Mouse (Mus musculus): ENCODE measurements around the gene Ass1. TPM values are rescaled to one million over a fixed set of nuclear protein-coding genes. Genes with fewer than 3 reads are reported as not detected.

Gene Ass1
- polyA plus RNA-seq, 1 experiment from 2014 or later = 7.3 TPM

GRCm38 (mm10) chr2:31490556-31490955 lies 20.5 kb downstream of the Ass1 start:
- Histone ChIP-seq H3K9me3 (ENCODE audit: control insufficient read depth, low read length) (no peaks in the 10 kb centered on the region), H3K4me1 (ENCODE audit: control insufficient read depth, insufficient read depth, low read length) (peaks cover 15% of the 10 kb centered on the region; the same call in 1 of the 2 replicates), H3K4me2 (ENCODE audit: low read depth, low read length) (no peak overlapping the region), H3K27ac (ENCODE audit: low read depth, low read length) (no peak overlapping the region), H3K36me3 (ENCODE audit: control insufficient read depth, insufficient read depth, low read length) (no peaks in the 10 kb centered on the region), H3K4me3 (ENCODE audit: low read depth, low read length) (no peak overlapping the region), H3K9ac (replicated peaks; ENCODE audit: low read depth, low read length) (no peak overlapping the region), H3K27me3 (ENCODE audit: control insufficient read depth, insufficient read depth, low read length) (peaks cover 43% of the 10 kb centered on the region)
- no peak for ATAC-seq (ENCODE audit: low read depth)
- WGBS = 91% methylated on average over 2 of the region's 2 CpGs

GRCm38 (mm10) chr2:31492308-31492707 lies 22.3 kb downstream of the Ass1 start:
- peaks cover 33% of the 10 kb centered on the region for H3K27me3 ChIP-seq (ENCODE audit: control insufficient read depth, insufficient read depth, low read length)
- 95% methylated on average over 8 of the region's 8 CpGs for WGBS
- H3K27ac ChIP-seq (ENCODE audit: low read depth, low read length) = no peak overlapping the region
- no peaks in the 10 kb centered on the region for H3K36me3 ChIP-seq (ENCODE audit: control insufficient read depth, insufficient read depth, low read length)
- no peak for ATAC-seq (ENCODE audit: low read depth)
- H3K9me3 ChIP-seq (ENCODE audit: control insufficient read depth, low read length) = no peaks in the 10 kb centered on the region
- H3K4me3 ChIP-seq (ENCODE audit: low read depth, low read length) = no peak overlapping the region
- no peak overlapping the region for H3K4me2 ChIP-seq (ENCODE audit: low read depth, low read length)
- H3K4me1 ChIP-seq (ENCODE audit: control insufficient read depth, insufficient read depth, low read length) = peaks cover 27% of the 10 kb centered on the region
- no peak overlapping the region for H3K9ac ChIP-seq (replicated peaks; ENCODE audit: low read depth, low read length)

GRCm38 (mm10) chr2:31493243-31493642 lies 23.2 kb downstream of the Ass1 start:
- H3K27ac ChIP-seq (ENCODE audit: low read depth, low read length) = no peak overlapping the region
- H3K36me3 ChIP-seq (ENCODE audit: control insufficient read depth, insufficient read depth, low read length) = no peaks in the 10 kb centered on the region
- peaks cover 24% of the 10 kb centered on the region for H3K27me3 ChIP-seq (ENCODE audit: control insufficient read depth, insufficient read depth, low read length)
- no peak overlapping the region for H3K4me2 ChIP-seq (ENCODE audit: low read depth, low read length)
- no peak overlapping the region for H3K9ac ChIP-seq (replicated peaks; ENCODE audit: low read depth, low read length)
- no peaks in the 10 kb centered on the region for H3K9me3 ChIP-seq (ENCODE audit: control insufficient read depth, low read length)
- 20% methylated on average over 11 of the region's 11 CpGs for WGBS
- peaks cover 31% of the 10 kb centered on the region for H3K4me1 ChIP-seq (ENCODE audit: control insufficient read depth, insufficient read depth, low read length)
- no peak overlapping the region for H3K4me3 ChIP-seq (ENCODE audit: low read depth, low read length)
- no peak for ATAC-seq (ENCODE audit: low read depth)

- Histone ChIP-seq H3K4me1 (ENCODE audit: control insufficient read depth, insufficient read depth, low read length) (peaks cover 33% of the 10 kb centered on the region), H3K4me2 (ENCODE audit: low read depth, low read length) (no peak overlapping the region), H3K36me3 (ENCODE audit: control insufficient read depth, insufficient read depth, low read length) (no peaks in the 10 kb centered on the region), H3K27ac (ENCODE audit: low read depth, low read length) (no peak overlapping the region), H3K9me3 (ENCODE audit: control insufficient read depth, low read length) (no peaks in the 10 kb centered on the region), H3K4me3 (ENCODE audit: low read depth, low read length) (no peak overlapping the region), H3K9ac (replicated peaks; ENCODE audit: low read depth, low read length) (no peak overlapping the region), H3K27me3 (ENCODE audit: control insufficient read depth, insufficient read depth, low read length) (peaks cover 27% of the 10 kb centered on the region)
- WGBS = 37% methylated on average over 5 of the region's 5 CpGs
- no peak for ATAC-seq (ENCODE audit: low read depth)
These were observed 24.3 kb downstream of the Ass1 start for GRCm38 (mm10) chr2:31494315-31494714.

- WGBS = 11% methylated on average over 13 of the region's 13 CpGs
- Histone ChIP-seq H3K9ac (replicated peaks; ENCODE audit: low read depth, low read length) (no peak overlapping the region), H3K4me2 (ENCODE audit: low read depth, low read length) (0 out of 2 replicates have a peak overlapping the region, but pooled peaks have one; percentile 3), H3K27me3 (ENCODE audit: control insufficient read depth, insufficient read depth, low read length) (peaks cover 27% of the 10 kb centered on the region), H3K9me3 (ENCODE audit: control insufficient read depth, low read length) (no peaks in the 10 kb centered on the region), H3K27ac (ENCODE audit: low read depth, low read length) (no peak overlapping the region), H3K4me3 (ENCODE audit: low read depth, low read length) (no peak overlapping the region), H3K36me3 (ENCODE audit: control insufficient read depth, insufficient read depth, low read length) (no peaks in the 10 kb centered on the region), H3K4me1 (ENCODE audit: control insufficient read depth, insufficient read depth, low read length) (peaks cover 37% of the 10 kb centered on the region)
- ATAC-seq (ENCODE audit: low read depth) = peak; percentile 32; the same call in 1 of the 2 replicates
These were observed 25.1 kb downstream of the Ass1 start for GRCm38 (mm10) chr2:31495046-31495476.

- Histone ChIP-seq H3K4me3 (ENCODE audit: low read depth, low read length) (no peak overlapping the region), H3K9ac (replicated peaks; ENCODE audit: low read depth, low read length) (no peak overlapping the region), H3K27ac (ENCODE audit: low read depth, low read length) (no peak overlapping the region), H3K27me3 (ENCODE audit: control insufficient read depth, insufficient read depth, low read length) (peaks cover 20% of the 10 kb centered on the region), H3K4me2 (ENCODE audit: low read depth, low read length) (no peak overlapping the region), H3K9me3 (ENCODE audit: control insufficient read depth, low read length) (no peaks in the 10 kb centered on the region), H3K36me3 (ENCODE audit: control insufficient read depth, insufficient read depth, low read length) (no peaks in the 10 kb centered on the region), H3K4me1 (ENCODE audit: control insufficient read depth, insufficient read depth, low read length) (peaks cover 37% of the 10 kb centered on the region)
- WGBS = 19% methylated on average over 1 of the region's 1 CpGs
- no peak for ATAC-seq (ENCODE audit: low read depth)
These were observed 26.1 kb downstream of the Ass1 start for GRCm38 (mm10) chr2:31496141-31496540.

- WGBS = 18% methylated on average over 7 of the region's 7 CpGs
- H3K9me3 ChIP-seq (ENCODE audit: control insufficient read depth, low read length) = no peaks in the 10 kb centered on the region
- peak overlapping the region; percentile 10; the same call in 1 of the 2 replicates for H3K27ac ChIP-seq (ENCODE audit: low read depth, low read length)
- peaks cover 14% of the 10 kb centered on the region for H3K27me3 ChIP-seq (ENCODE audit: control insufficient read depth, insufficient read depth, low read length)
- no peak overlapping the region for H3K4me2 ChIP-seq (ENCODE audit: low read depth, low read length)
- H3K9ac ChIP-seq (replicated peaks; ENCODE audit: low read depth, low read length) = no peak overlapping the region
- no peaks in the 10 kb centered on the region for H3K36me3 ChIP-seq (ENCODE audit: control insufficient read depth, insufficient read depth, low read length)
- H3K4me3 ChIP-seq (ENCODE audit: low read depth, low read length) = no peak overlapping the region
- H3K4me1 ChIP-seq (ENCODE audit: control insufficient read depth, insufficient read depth, low read length) = peaks cover 37% of the 10 kb centered on the region
- no peak for ATAC-seq (ENCODE audit: low read depth)
These were observed 27.1 kb downstream of the Ass1 start for GRCm38 (mm10) chr2:31497113-31497512.

GRCm38 (mm10) chr2:31497635-31498034 lies 27.6 kb downstream of the Ass1 start:
- Histone ChIP-seq H3K4me1 (ENCODE audit: control insufficient read depth, insufficient read depth, low read length) (peaks cover 37% of the 10 kb centered on the region), H3K9me3 (ENCODE audit: control insufficient read depth, low read length) (no peaks in the 10 kb centered on the region), H3K36me3 (ENCODE audit: control insufficient read depth, insufficient read depth, low read length) (no peaks in the 10 kb centered on the region), H3K9ac (replicated peaks; ENCODE audit: low read depth, low read length) (no peak overlapping the region), H3K27ac (ENCODE audit: low read depth, low read length) (no peak overlapping the region), H3K4me2 (ENCODE audit: low read depth, low read length) (no peak overlapping the region), H3K4me3 (ENCODE audit: low read depth, low read length) (no peak overlapping the region), H3K27me3 (ENCODE audit: control insufficient read depth, insufficient read depth, low read length) (peaks cover 17% of the 10 kb centered on the region)
- WGBS = 32% methylated on average over 19 of the region's 19 CpGs
- no peak for ATAC-seq (ENCODE audit: low read depth)

- Histone ChIP-seq H3K4me1 (ENCODE audit: control insufficient read depth, insufficient read depth, low read length) (peaks cover 29% of the 10 kb centered on the region), H3K27me3 (ENCODE audit: control insufficient read depth, insufficient read depth, low read length) (peaks cover 23% of the 10 kb centered on the region), H3K9me3 (ENCODE audit: control insufficient read depth, low read length) (no peaks in the 10 kb centered on the region), H3K4me3 (ENCODE audit: low read depth, low read length) (no peak overlapping the region), H3K4me2 (ENCODE audit: low read depth, low read length) (0 out of 2 replicates have a peak overlapping the region, but pooled peaks have one; percentile 6), H3K9ac (replicated peaks; ENCODE audit: low read depth, low read length) (no peak overlapping the region), H3K27ac (ENCODE audit: low read depth, low read length) (no peak overlapping the region), H3K36me3 (ENCODE audit: control insufficient read depth, insufficient read depth, low read length) (no peaks in the 10 kb centered on the region)
- peak; percentile 21; the same call in 1 of the 2 replicates for ATAC-seq (ENCODE audit: low read depth)
- WGBS = 11% methylated on average over 21 of the region's 21 CpGs
These were observed 29.6 kb downstream of the Ass1 start for GRCm38 (mm10) chr2:31499327-31500291.
